Comparison of ENCODE assay signal across 17 mouse cellular contexts in genomic region chr7:145264202-145264601, GRCm38 (mm10). TPM values are rescaled to one million over a fixed set of nuclear protein-coding genes. Genes with fewer than 3 reads are reported as not detected.
"Had no signal": no experiment of that assay in that cellular context is flagged by ENCODE, and none has a peak within 500 bp of the region (broad histone marks: within the 10 kb centered on the region; RNA-seq: fewer than 3 reads in every experiment).

No protein-coding gene starts in this region.

- H3K4me3 ChIP-seq: layer of hippocampus, adult 2 months; limb, embryonic 12.5 days; midbrain, embryonic 10.5 days; myocyte; neural tube, embryonic 15.5 days had no signal

- H3K36me3 ChIP-seq: neural tube, embryonic 15.5 days had no signal

- H3K4me1 ChIP-seq: limb, embryonic 12.5 days; midbrain, embryonic 10.5 days; neural tube, embryonic 15.5 days had no signal

- H3K4me2 ChIP-seq: limb, embryonic 12.5 days; lung, embryonic 14.5 days; neural tube, embryonic 15.5 days had no signal

- H3K9me3 ChIP-seq: limb, embryonic 12.5 days; midbrain, embryonic 10.5 days; neural tube, embryonic 15.5 days had no signal

- H3K9ac ChIP-seq: limb, embryonic 12.5 days; liver, embryonic 14.5 days; lung, embryonic 14.5 days; neural tube, embryonic 15.5 days had no signal

- DNase-seq: kidney, adult 11 months; kidney, adult 9 months; kidney, postnatal 4 days; liver; lung, embryonic 14.5 days; lung, postnatal 14 days; midbrain, embryonic 14.5 days had no signal

- H3K27me3 ChIP-seq: limb, embryonic 12.5 days; neural tube, embryonic 15.5 days had no signal

- H3K27ac ChIP-seq: kidney, postnatal 0 days; layer of hippocampus, adult 2 months; limb, embryonic 12.5 days; liver, embryonic 14.5 days; macrophage; midbrain, embryonic 10.5 days; neural tube, embryonic 15.5 days; stomach, postnatal 0 days had no signal

RNA-seq across cellular contexts. Expression of gene Mrgprf, which starts 36.4 kb away (rescaled TPM):
- polyA plus RNA-seq: macrophage; neural tube, embryonic 11.5 days had no signal

RNA-seq across cellular contexts. Expression of gene Mrgprd, which starts 50.4 kb away (rescaled TPM):
- polyA plus RNA-seq: kidney, postnatal 0 days; limb, embryonic 12.5 days; liver, embryonic 14.5 days; macrophage; midbrain, embryonic 10.5 days; midbrain, embryonic 14.5 days; myocyte; neural tube, embryonic 11.5 days; stomach, postnatal 0 days had no signal

RNA-seq across cellular contexts. Expression of gene 1810010D01Rik, which starts 56.3 kb away (rescaled TPM):
- polyA plus RNA-seq: kidney, postnatal 0 days; macrophage; myocyte; neural tube, embryonic 11.5 days; neural tube, embryonic 15.5 days had no signal
